Mouse (Mus musculus) forebrain, embryonic 15.5 days (tissue): ENCODE measurements around the gene Cluh. TPM values are rescaled to one million over a fixed set of nuclear protein-coding genes. Genes with fewer than 3 reads are reported as not detected.
A peak's percentile ranks its signal among the peaks of the same experiment; 100 is the strongest.

Experiments
- ATAC-seq: fragments of 200-750 bp; cut with Nextera tagmentation; replicated peaks from 2 replicates; pipeline ENCODE4 v1.8.0; 2017; ENCODE audit warnings: mild to moderate bottlenecking, moderate TSS enrichment, moderate library complexity
- H3K27ac ChIP-seq: fragments of 300-500 bp; sonication (generic); replicated peaks from 2 replicates; pipeline ENCODE4 v1.5.1; 2015; ENCODE audit warnings: mild to moderate bottlenecking, inconsistent platforms
- H3K27me3 ChIP-seq: fragments of 300-500 bp; sonication (generic); 2 replicates; pipeline ENCODE4 v1.6.1; 2015; ENCODE audit warnings: inconsistent platforms
- H3K36me3 ChIP-seq: fragments of 300-500 bp; sonication (generic); 2 replicates; pipeline ENCODE4 v1.6.1; 2015; ENCODE audit warnings: mild to moderate bottlenecking, inconsistent platforms
- H3K4me1 ChIP-seq: fragments of 300-500 bp; sonication (generic); 2 replicates; pipeline ENCODE4 v1.6.1; 2015; ENCODE audit warnings: inconsistent platforms
- H3K4me2 ChIP-seq: fragments of 300-500 bp; sonication (generic); replicated peaks from 2 replicates; pipeline ENCODE4 v1.6.1; 2015; ENCODE audit warnings: mild to moderate bottlenecking, inconsistent platforms
- H3K4me3 ChIP-seq: fragments of 300-500 bp; sonication (generic); 2 replicates; pipeline ENCODE4 v1.5.1; 2015; ENCODE audit warnings: mild to moderate bottlenecking, inconsistent platforms
- H3K9ac ChIP-seq: fragments of 300-500 bp; sonication (generic); replicated peaks from 2 replicates; pipeline ENCODE4 v1.6.1; 2015; ENCODE audit warnings: mild to moderate bottlenecking, inconsistent platforms
- H3K9me3 ChIP-seq: fragments of 300-500 bp; sonication (generic); 2 replicates; pipeline ENCODE4 v1.6.1; 2016; ENCODE audit warnings: inconsistent platforms
- WGBS: fragments of 180-500 bp; shearing (Covaris S2); methylation state at CpG from one replicate; pipeline ENCODE4 v1.1.7; 2015; ENCODE audit warnings: mixed read lengths; 5-methylcytosine and 5-hydroxymethylcytosine counted together
- polyA plus RNA-seq: library from polyadenylated mRNA; unstranded; fragments of >200 nt; fragmentation: Nextera tagmentation; extraction: Ambion mirVana; gene quantifications from 2 replicates; pipeline ENCODE4 v1.2.1, GENCODE M21; 2015

Cluh gene
- polyA plus RNA-seq, 1 experiment from 2014 or later = 11.9 TPM

- WGBS = 2% methylated on average over 50 of the region's 53 CpGs
- no peaks in the 10 kb centered on the region for H3K9me3 ChIP-seq
- H3K27ac ChIP-seq = peak overlapping the region; percentile 75; the same call in 1 of the 2 replicates
- peak overlapping the region; percentile 100 for H3K4me3 ChIP-seq
- H3K4me1 ChIP-seq = peaks cover 28% of the 10 kb centered on the region
- peak; percentile 55 for ATAC-seq
- H3K27me3 ChIP-seq = no peaks in the 10 kb centered on the region
- no peaks in the 10 kb centered on the region for H3K36me3 ChIP-seq
- H3K9ac ChIP-seq = peak overlapping the region; percentile 85
- peak overlapping the region; percentile 86 for H3K4me2 ChIP-seq
These were observed 604 bp downstream of the Cluh start for GRCm38 (mm10) chr11:74649647-74650551.

GRCm38 (mm10) chr11:74650576-74651100 is 1.3 kb downstream of the Cluh start:
- Histone ChIP-seq H3K9ac (0 out of 2 replicates have a peak overlapping the region, but pooled peaks have one; percentile 85), H3K4me1 (peaks cover 28% of the 10 kb centered on the region), H3K4me3 (no peak overlapping the region; the same call in 1 of the 2 replicates), H3K36me3 (no peaks in the 10 kb centered on the region), H3K9me3 (no peaks in the 10 kb centered on the region), H3K4me2 (peak overlapping the region; percentile 86), H3K27me3 (no peaks in the 10 kb centered on the region), H3K27ac (no peak overlapping the region)
- 64% methylated on average over 4 of the region's 4 CpGs for WGBS
- no peak for ATAC-seq

- peaks cover 28% of the 10 kb centered on the region for H3K4me1 ChIP-seq
- H3K9ac ChIP-seq = no peak overlapping the region
- no peak for ATAC-seq
- no peaks in the 10 kb centered on the region for H3K27me3 ChIP-seq
- no peak overlapping the region for H3K4me2 ChIP-seq
- 67% methylated on average over 4 of the region's 4 CpGs for WGBS
- H3K4me3 ChIP-seq = no peak overlapping the region
- H3K27ac ChIP-seq = no peak overlapping the region
- H3K9me3 ChIP-seq = no peaks in the 10 kb centered on the region
- peaks cover 8% of the 10 kb centered on the region for H3K36me3 ChIP-seq
These were observed 3.5 kb downstream of the Cluh start for GRCm38 (mm10) chr11:74652791-74653191.

- no peaks in the 10 kb centered on the region for H3K9me3 ChIP-seq
- H3K4me1 ChIP-seq = peaks cover 27% of the 10 kb centered on the region
- ATAC-seq = no peak
- H3K4me2 ChIP-seq = no peak overlapping the region
- no peak overlapping the region for H3K27ac ChIP-seq
- WGBS = 74% methylated on average over 6 of the region's 6 CpGs
- H3K9ac ChIP-seq = no peak overlapping the region
- no peaks in the 10 kb centered on the region for H3K27me3 ChIP-seq
- H3K36me3 ChIP-seq = peaks cover 14% of the 10 kb centered on the region
- no peak overlapping the region for H3K4me3 ChIP-seq
These were observed 4.1 kb downstream of the Cluh start for GRCm38 (mm10) chr11:74653385-74653784.

GRCm38 (mm10) chr11:74655941-74656340 is 6.6 kb downstream of the Cluh start:
- WGBS = 86% methylated on average over 3 of the region's 3 CpGs
- no peak for ATAC-seq
- no peak overlapping the region for H3K4me2 ChIP-seq
- H3K27ac ChIP-seq = no peak overlapping the region
- no peak overlapping the region for H3K9ac ChIP-seq
- H3K4me3 ChIP-seq = no peak overlapping the region
- H3K9me3 ChIP-seq = no peaks in the 10 kb centered on the region
- no peaks in the 10 kb centered on the region for H3K27me3 ChIP-seq
- peaks cover 10% of the 10 kb centered on the region for H3K4me1 ChIP-seq
- peaks cover 36% of the 10 kb centered on the region for H3K36me3 ChIP-seq

- Histone ChIP-seq H3K36me3 (peaks cover 76% of the 10 kb centered on the region), H3K27ac (no peak overlapping the region), H3K27me3 (no peaks in the 10 kb centered on the region), H3K9me3 (no peaks in the 10 kb centered on the region), H3K4me1 (no peaks in the 10 kb centered on the region), H3K4me2 (no peak overlapping the region), H3K9ac (no peak overlapping the region), H3K4me3 (no peak overlapping the region)
- no peak for ATAC-seq
- WGBS = 97% methylated on average over 13 of the region's 13 CpGs
These were observed 11.0 kb downstream of the Cluh start for GRCm38 (mm10) chr11:74660336-74660735.

- H3K27me3 ChIP-seq = no peaks in the 10 kb centered on the region
- WGBS = 94% methylated on average over 19 of the region's 19 CpGs
- no peak for ATAC-seq
- no peak overlapping the region for H3K9ac ChIP-seq
- no peak overlapping the region for H3K4me3 ChIP-seq
- H3K4me2 ChIP-seq = no peak overlapping the region
- H3K27ac ChIP-seq = no peak overlapping the region
- H3K9me3 ChIP-seq = no peaks in the 10 kb centered on the region
- H3K36me3 ChIP-seq = peaks cover 87% of the 10 kb centered on the region
- H3K4me1 ChIP-seq = no peaks in the 10 kb centered on the region
These were observed 12.3 kb downstream of the Cluh start for GRCm38 (mm10) chr11:74661641-74662040.

GRCm38 (mm10) chr11:74662221-74662620 is 12.9 kb downstream of the Cluh start:
- Histone ChIP-seq H3K4me3 (no peak overlapping the region), H3K4me1 (no peaks in the 10 kb centered on the region), H3K9ac (no peak overlapping the region), H3K36me3 (peaks cover 90% of the 10 kb centered on the region), H3K27me3 (no peaks in the 10 kb centered on the region), H3K9me3 (no peaks in the 10 kb centered on the region), H3K4me2 (no peak overlapping the region), H3K27ac (no peak overlapping the region)
- 93% methylated on average over 6 of the region's 6 CpGs for whole genome bisulfite sequencing
- no peak for ATAC-seq

GRCm38 (mm10) chr11:74664279-74664678 is 15.0 kb downstream of the Cluh start:
- Histone ChIP-seq H3K27me3 (no peaks in the 10 kb centered on the region), H3K9me3 (no peaks in the 10 kb centered on the region), H3K36me3 (peaks cover 89% of the 10 kb centered on the region), H3K9ac (no peak overlapping the region), H3K4me1 (no peaks in the 10 kb centered on the region), H3K27ac (no peak overlapping the region), H3K4me2 (no peak overlapping the region), H3K4me3 (no peak overlapping the region)
- ATAC-seq = no peak
- 93% methylated on average over 3 of the region's 3 CpGs for WGBS

- Histone ChIP-seq H3K9ac (no peak overlapping the region), H3K4me1 (no peaks in the 10 kb centered on the region), H3K9me3 (no peaks in the 10 kb centered on the region), H3K27me3 (no peaks in the 10 kb centered on the region), H3K4me3 (no peak overlapping the region), H3K36me3 (peaks cover 91% of the 10 kb centered on the region), H3K27ac (no peak overlapping the region), H3K4me2 (no peak overlapping the region)
- WGBS = 94% methylated on average over 8 of the region's 8 CpGs
- no peak for ATAC-seq
These were observed 15.6 kb downstream of the Cluh start for GRCm38 (mm10) chr11:74664906-74665305.

GRCm38 (mm10) chr11:74665631-74666283 is 16.5 kb downstream of the Cluh start:
- Histone ChIP-seq H3K9ac (no peak overlapping the region), H3K27me3 (no peaks in the 10 kb centered on the region), H3K9me3 (no peaks in the 10 kb centered on the region), H3K4me3 (no peak overlapping the region), H3K36me3 (peaks cover 83% of the 10 kb centered on the region), H3K27ac (no peak overlapping the region), H3K4me2 (no peak overlapping the region), H3K4me1 (no peaks in the 10 kb centered on the region)
- no peak for ATAC-seq
- WGBS = 95% methylated on average over 17 of the region's 17 CpGs

GRCm38 (mm10) chr11:74666284-74666652 is 17.0 kb downstream of the Cluh start:
- H3K4me2 ChIP-seq = no peak overlapping the region
- no peaks in the 10 kb centered on the region for H3K27me3 ChIP-seq
- no peak overlapping the region for H3K27ac ChIP-seq
- no peaks in the 10 kb centered on the region for H3K4me1 ChIP-seq
- no peaks in the 10 kb centered on the region for H3K9me3 ChIP-seq
- no peak for ATAC-seq
- 97% methylated on average over 5 of the region's 5 CpGs for WGBS
- peaks cover 79% of the 10 kb centered on the region for H3K36me3 ChIP-seq
- no peak overlapping the region for H3K9ac ChIP-seq
- no peak overlapping the region for H3K4me3 ChIP-seq
